ENCODE assay signal across 9 mouse cellular contexts in genomic region chr5:136863276-136863675, GRCm38 (mm10). TPM values are rescaled to one million over a fixed set of nuclear protein-coding genes. Genes with fewer than 3 reads are reported as not detected.
DNase-seq lines count a peak whose midpoint lies in the region; ATAC-seq and TF ChIP-seq lines count a peak whose summit lies in the region.
"Had no signal": no experiment of that assay in that cellular context is flagged by ENCODE, and none has a peak within 500 bp of the region (broad histone marks: within the 10 kb centered on the region; RNA-seq: fewer than 3 reads in every experiment).

No protein-coding gene starts in this region.

- H3K4me3 ChIP-seq in hindbrain, embryonic 10.5 days = 0 out of 2 replicates have a peak overlapping the region, but pooled peaks have one; percentile 29
- H3K4me3 ChIP-seq in hindbrain, embryonic 16.5 days (ENCODE audit: low read length) = no peak overlapping the region
- H3K4me3 ChIP-seq in forebrain, embryonic 12.5 days (replicated peaks) = no peak overlapping the region
- H3K4me3 ChIP-seq in midbrain, embryonic 13.5 days (replicated peaks) = no peak overlapping the region

- peak overlapping the region; percentile 91 for H3K27ac ChIP-seq in hindbrain, embryonic 10.5 days
- H3K27ac ChIP-seq in hindbrain, embryonic 16.5 days (ENCODE audit: low read depth, low read length) = no peak overlapping the region
- peak overlapping the region; percentile 79; the same call in 1 of the 2 replicates for H3K27ac ChIP-seq in forebrain, embryonic 12.5 days
- H3K27ac ChIP-seq in midbrain, embryonic 13.5 days = peak overlapping the region; percentile 14; the same call in 1 of the 2 replicates

- H3K36me3 ChIP-seq in hindbrain, embryonic 10.5 days = no peaks in the 10 kb centered on the region
- no peaks in the 10 kb centered on the region for H3K36me3 ChIP-seq in hindbrain, embryonic 16.5 days (ENCODE audit: control insufficient read depth, insufficient read depth, low read length)
- H3K36me3 ChIP-seq in forebrain, embryonic 12.5 days (replicated peaks) = no peaks in the 10 kb centered on the region
- no peaks in the 10 kb centered on the region for H3K36me3 ChIP-seq in midbrain, embryonic 13.5 days
- H3K36me3 ChIP-seq: G1E had no signal

- H3K4me2 ChIP-seq in hindbrain, embryonic 16.5 days (ENCODE audit: low read length) = no peak overlapping the region
- no peak overlapping the region for H3K4me2 ChIP-seq in forebrain, embryonic 12.5 days
- no peak overlapping the region for H3K4me2 ChIP-seq in midbrain, embryonic 13.5 days (replicated peaks)

- H3K4me1 ChIP-seq in hindbrain, embryonic 10.5 days (replicated peaks) = peaks cover 56% of the 10 kb centered on the region
- peaks cover 9% of the 10 kb centered on the region for H3K4me1 ChIP-seq in hindbrain, embryonic 16.5 days (ENCODE audit: control insufficient read depth, insufficient read depth, low read depth, low read length)
- peaks cover 32% of the 10 kb centered on the region for H3K4me1 ChIP-seq in forebrain, embryonic 12.5 days
- peaks cover 23% of the 10 kb centered on the region for H3K4me1 ChIP-seq in midbrain, embryonic 13.5 days (replicated peaks)

- no peaks in the 10 kb centered on the region for H3K27me3 ChIP-seq in hindbrain, embryonic 10.5 days (ENCODE audit: insufficient read depth, poor library complexity, severe bottlenecking)
- no peaks in the 10 kb centered on the region for H3K27me3 ChIP-seq in hindbrain, embryonic 16.5 days (replicated peaks; ENCODE audit: control insufficient read depth, insufficient read depth, low read length)
- H3K27me3 ChIP-seq in forebrain, embryonic 12.5 days = no peaks in the 10 kb centered on the region
- H3K27me3 ChIP-seq in midbrain, embryonic 13.5 days = no peaks in the 10 kb centered on the region

- no peak for TF ChIP-seq CTCF in brain, embryonic 14.5 days (IDR thresholded peaks at IDR 0.05; ENCODE audit: borderline replicate concordance, extremely low read depth, insufficient read depth, insufficient read length)

- no peak for TF ChIP-seq POLR2A in brain, embryonic 14.5 days (IDR thresholded peaks at IDR 0.05; ENCODE audit: borderline replicate concordance, extremely low read depth, insufficient read depth, insufficient read length, poor library complexity, severe bottlenecking)

- H3K9me3 ChIP-seq in hindbrain, embryonic 10.5 days = no peaks in the 10 kb centered on the region
- no peaks in the 10 kb centered on the region for H3K9me3 ChIP-seq in hindbrain, embryonic 16.5 days (ENCODE audit: control insufficient read depth, low read length)
- H3K9me3 ChIP-seq in forebrain, embryonic 12.5 days = no peaks in the 10 kb centered on the region
- no peaks in the 10 kb centered on the region for H3K9me3 ChIP-seq in midbrain, embryonic 13.5 days
- H3K9me3 ChIP-seq: G1E had no signal

- WGBS in hindbrain, embryonic 10.5 days = 42% methylated on average over 9 of the region's 9 CpGs
- WGBS in hindbrain, embryonic 16.5 days = 55% methylated on average over 9 of the region's 9 CpGs
- 58% methylated on average over 9 of the region's 9 CpGs for WGBS in forebrain, embryonic 12.5 days
- 50% methylated on average over 9 of the region's 9 CpGs for WGBS in midbrain, embryonic 13.5 days

- H3K9ac ChIP-seq in hindbrain, embryonic 16.5 days (ENCODE audit: low read depth, low read length) = no peak overlapping the region
- no peak overlapping the region for H3K9ac ChIP-seq in forebrain, embryonic 12.5 days
- no peak overlapping the region for H3K9ac ChIP-seq in midbrain, embryonic 13.5 days (replicated peaks)

- DNase-seq in hindbrain, embryonic 10.5 days (ENCODE audit: low spot score) = peak; percentile 24
- peak; percentile 12 for DNase-seq in brain, embryonic 14.5 days (ENCODE audit: low read depth)
- no peak for DNase-seq in ovary, postnatal 10 days (ENCODE audit: low spot score)
- no peak for DNase-seq in yolk sac, embryonic 10.5 days (ENCODE audit: low spot score)
- no peak for DNase-seq in layer of hippocampus, postnatal 25 days (ENCODE audit: extremely low spot score in 1 of 2, low spot score in 1 of 2)

- ATAC-seq in hindbrain, embryonic 16.5 days = no peak
- no peak for ATAC-seq in forebrain, embryonic 12.5 days (ENCODE audit: low FRiP score)
- no peak for ATAC-seq in midbrain, embryonic 13.5 days

RNA-seq across cellular contexts. Expression of gene Col26a1, which starts 19.7 kb away (rescaled TPM):
- polyA plus RNA-seq in hindbrain, embryonic 10.5 days (2016; fragmentation: Nextera tagmentation; extraction: Ambion mirVana) = 72.0 and 73.0 TPM in 2 replicates
- 35.9 and 39.1 TPM in 2 replicates for polyA plus RNA-seq in hindbrain, embryonic 16.5 days (2015; fragmentation: Nextera tagmentation; extraction: Ambion mirVana)
- polyA plus RNA-seq in brain, embryonic 14.5 days (2012; rRNA removed) = 38.2 and 52.4 TPM in 2 replicates
- polyA plus RNA-seq in forebrain, embryonic 12.5 days (2016; fragmentation: Nextera tagmentation; extraction: Ambion mirVana) = 33.7 and 42.6 TPM in 2 replicates
- 14.0 and 19.0 TPM in 2 replicates for polyA plus RNA-seq in midbrain, embryonic 13.5 days (2015; fragmentation: Nextera tagmentation; extraction: Ambion mirVana)
- 1 to 10 TPM; 3.5 to 4.7 TPM for total RNA-seq in layer of hippocampus, postnatal 25 days (2021)
- polyA plus RNA-seq: G1E had no signal

RNA-seq across cellular contexts. Expression of gene Ift22, which starts 44.7 kb away (rescaled TPM):
- 106 and 124 TPM in 2 replicates for polyA plus RNA-seq in hindbrain, embryonic 10.5 days (2016; fragmentation: Nextera tagmentation; extraction: Ambion mirVana)
- 136 and 142 TPM in 2 replicates for polyA plus RNA-seq in hindbrain, embryonic 16.5 days (2015; fragmentation: Nextera tagmentation; extraction: Ambion mirVana)
- polyA plus RNA-seq in brain, embryonic 14.5 days (2012; rRNA removed) = 56.2 and 58.2 TPM in 2 replicates
- 107 and 115 TPM in 2 replicates for polyA plus RNA-seq in forebrain, embryonic 12.5 days (2016; fragmentation: Nextera tagmentation; extraction: Ambion mirVana)
- polyA plus RNA-seq in midbrain, embryonic 13.5 days (2015; fragmentation: Nextera tagmentation; extraction: Ambion mirVana) = 119 and 125 TPM in 2 replicates
- total RNA-seq in layer of hippocampus, postnatal 25 days (2021) = 10 to 100 TPM; 82.1 to 84.3 TPM

Comparison
In these comparisons a context has a peak if more than half of its experiments do, and no peak if none do; other contexts are left out.
1. DNase-seq: peak in hindbrain, embryonic 10.5 days (single experiment) and brain, embryonic 14.5 days (single experiment); none in ovary, postnatal 10 days (single experiment), yolk sac, embryonic 10.5 days (single experiment) and layer of hippocampus, postnatal 25 days (0 of 2).